ENCODE assay signal across 13 mouse cellular contexts in the genomic region with DNA sequence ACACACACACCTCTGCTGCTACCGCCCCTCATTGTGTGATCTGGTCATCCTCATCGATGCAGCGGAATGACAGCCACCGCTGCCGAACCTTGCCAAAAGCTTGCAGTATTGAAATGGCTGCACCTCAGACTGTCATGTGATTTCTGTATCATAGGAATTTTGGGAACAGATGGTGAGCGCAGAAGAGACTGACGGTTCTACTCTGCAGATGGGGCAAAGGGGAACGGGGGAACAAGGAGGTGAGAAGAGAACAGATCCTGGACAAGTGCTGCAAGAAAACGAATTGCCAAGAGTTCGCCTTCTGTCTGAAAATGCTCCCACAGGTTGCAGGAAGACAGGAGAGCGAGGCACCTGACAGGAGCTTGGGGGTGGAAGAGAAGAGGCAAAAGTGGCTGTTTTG.
DNase-seq lines count a peak whose midpoint lies in the region; ATAC-seq and TF ChIP-seq lines count a peak whose summit lies in the region.
"Had no signal": no experiment of that assay in that cellular context is flagged by ENCODE, and none has a peak within 500 bp of the region (broad histone marks: within the 10 kb centered on the region; RNA-seq: fewer than 3 reads in every experiment).

No protein-coding gene starts in this region.

- no peak for ATAC-seq in forebrain, postnatal 0 days
- ATAC-seq: intestine, postnatal 0 days had no signal

- no peak for TF ChIP-seq CTCF in forebrain, postnatal 0 days (IDR thresholded peaks at IDR 0.05; ENCODE audit: low read depth)

- 55% methylated on average over 11 of the region's 11 CpGs for WGBS in forebrain, postnatal 0 days

- no peaks in the 10 kb centered on the region for H3K36me3 ChIP-seq in forebrain, postnatal 0 days (ENCODE audit: insufficient read depth)
- H3K36me3 ChIP-seq: embryonic facial prominence, embryonic 15.5 days; heart, embryonic 10.5 days had no signal

- no peaks in the 10 kb centered on the region for H3K27me3 ChIP-seq in forebrain, postnatal 0 days (ENCODE audit: insufficient read depth, low read length)
- H3K27me3 ChIP-seq: embryonic facial prominence, embryonic 15.5 days had no signal

- H3K9me3 ChIP-seq in forebrain, postnatal 0 days (ENCODE audit: low read length): 0 out of 2 replicates have a peak, but pooled peaks cover 6% of the 10 kb centered on the region
- H3K9me3 ChIP-seq: embryonic facial prominence, embryonic 15.5 days; heart, embryonic 10.5 days had no signal

- peak overlapping the region; percentile 32 for H3K4me2 ChIP-seq in forebrain, postnatal 0 days (ENCODE audit: low read depth)
- H3K4me2 ChIP-seq: embryonic facial prominence, embryonic 15.5 days had no signal

- no peaks in the 10 kb centered on the region for H3K4me1 ChIP-seq in forebrain, postnatal 0 days (ENCODE audit: insufficient read depth)
- H3K4me1 ChIP-seq: heart, embryonic 10.5 days had no signal

- no peak overlapping the region for H3K4me3 ChIP-seq in forebrain, postnatal 0 days (ENCODE audit: low read depth, low read length)
- H3K4me3 ChIP-seq: embryonic facial prominence, embryonic 15.5 days; heart, embryonic 10.5 days had no signal

- peak overlapping the region; percentile 57 for H3K27ac ChIP-seq in forebrain, postnatal 0 days (ENCODE audit: low read depth, low read length)
- H3K27ac ChIP-seq: embryonic facial prominence, embryonic 15.5 days; heart, embryonic 10.5 days had no signal

- DNase-seq in cerebellum, postnatal 25 days: peak; percentile 18 to 22
- no peak for DNase-seq in cerebellum, adult 8-10 months
- peak; percentile 13 for DNase-seq in layer of hippocampus, adult 11-12 months (ENCODE audit: low spot score)
- DNase-seq in layer of hippocampus, postnatal 25 days (ENCODE audit: extremely low spot score in 1 of 2, low spot score in 1 of 2): no peak
- DNase-seq in brain, adult 2 months (ENCODE audit: low read depth, low spot score): peak; percentile 60
- DNase-seq in forebrain, postnatal 0 days: peak; percentile 47
- no peak for DNase-seq in ovary, postnatal 14 days (ENCODE audit: low spot score)
- DNase-seq in kidney, adult 8-10 months: no peak
- DNase-seq: gastrocnemius, postnatal 25 days; lung, postnatal 14 days had no signal

- H3K9ac ChIP-seq in forebrain, postnatal 0 days: no peak overlapping the region
- H3K9ac ChIP-seq: embryonic facial prominence, embryonic 15.5 days had no signal

Comparison
In these comparisons a context has a peak if more than half of its experiments do, and no peak if none do; other contexts are left out.
1. DNase-seq: peak in cerebellum, postnatal 25 days (2 of 2), layer of hippocampus, adult 11-12 months (single experiment), brain, adult 2 months (single experiment) and forebrain, postnatal 0 days (single experiment); none in cerebellum, adult 8-10 months (single experiment), layer of hippocampus, postnatal 25 days (0 of 2), ovary, postnatal 14 days (single experiment) and kidney, adult 8-10 months (0 of 2).